Mouse (Mus musculus) retina, adult 2 months (tissue): Measurements from ENCODE around the gene C1s1.
"Not testable (repeated sequence)": the region's sequence is repeated elsewhere in the genome, so short reads cannot be mapped to it uniquely, and the experiment has no call there.

Source experiments
- DNase-seq: peaks from one replicate; pipeline ENCODE4 v3.0.0-alpha.2; 2012; ENCODE audit warnings: low read depth, low spot score

Gene C1s1

GRCm38 (mm10) chr6:124512355-124512836, 29.8 kb downstream of the C1s1 start, which contains the start of gene C1ra:
Gene C1ra, plus strand, starts transcription at chr6:124512405.
- no peak for DNase-seq

GRCm38 (mm10) chr6:124511936-124512335, 30.2 kb downstream of the C1s1 start:
- DNase-seq, result no peak

GRCm38 (mm10) chr6:124509192-124509591, 33.0 kb downstream of the C1s1 start:
- DNase-seq, result not testable (repeated sequence)

- no peak for DNase-seq
Observed at GRCm38 (mm10) chr6:124508292-124508691, 33.9 kb downstream of the C1s1 start.

- no peak for DNase-seq
Observed at GRCm38 (mm10) chr6:124506991-124507390, 35.2 kb downstream of the C1s1 start.

GRCm38 (mm10) chr6:124505028-124505427, 37.1 kb downstream of the C1s1 start:
- no peak for DNase-seq

GRCm38 (mm10) chr6:124502021-124502420, 40.1 kb downstream of the C1s1 start:
- DNase-seq, result no peak

- DNase-seq, result no peak
Observed at GRCm38 (mm10) chr6:124501473-124501872, 40.7 kb downstream of the C1s1 start.

GRCm38 (mm10) chr6:124499914-124500566, 42.1 kb downstream of the C1s1 start:
- DNase-seq, result no peak

GRCm38 (mm10) chr6:124496054-124496453, 46.1 kb downstream of the C1s1 start:
- DNase-seq, result no peak

- no peak for DNase-seq
Observed at GRCm38 (mm10) chr6:124493886-124494285, 48.3 kb downstream of the C1s1 start.

GRCm38 (mm10) chr6:124492842-124493561, 49.2 kb downstream of the C1s1 start, which contains the start of gene C1rl:
Gene C1rl, plus strand, starts transcription at chr6:124493113.
- no peak for DNase-seq

GRCm38 (mm10) chr6:124491427-124491826, 50.7 kb downstream of the C1s1 start:
- DNase-seq, result no peak

GRCm38 (mm10) chr6:124488952-124489351, 53.2 kb downstream of the C1s1 start:
- DNase-seq, result no peak

- no peak for DNase-seq
Observed at GRCm38 (mm10) chr6:124487509-124487908, 54.6 kb downstream of the C1s1 start.

- DNase-seq, result no peak
Observed at GRCm38 (mm10) chr6:124485414-124486144, 56.6 kb downstream of the C1s1 start.

- no peak for DNase-seq
Observed at GRCm38 (mm10) chr6:124484851-124485250, 57.3 kb downstream of the C1s1 start.

GRCm38 (mm10) chr6:124483831-124484230, 58.3 kb downstream of the C1s1 start:
- not testable (repeated sequence) for DNase-seq

- DNase-seq, result no peak
Observed at GRCm38 (mm10) chr6:124481571-124481970, 60.6 kb downstream of the C1s1 start.
